Mouse (Mus musculus): Measurements from ENCODE around the gene Yy1.

Yy1 gene

DNA sequence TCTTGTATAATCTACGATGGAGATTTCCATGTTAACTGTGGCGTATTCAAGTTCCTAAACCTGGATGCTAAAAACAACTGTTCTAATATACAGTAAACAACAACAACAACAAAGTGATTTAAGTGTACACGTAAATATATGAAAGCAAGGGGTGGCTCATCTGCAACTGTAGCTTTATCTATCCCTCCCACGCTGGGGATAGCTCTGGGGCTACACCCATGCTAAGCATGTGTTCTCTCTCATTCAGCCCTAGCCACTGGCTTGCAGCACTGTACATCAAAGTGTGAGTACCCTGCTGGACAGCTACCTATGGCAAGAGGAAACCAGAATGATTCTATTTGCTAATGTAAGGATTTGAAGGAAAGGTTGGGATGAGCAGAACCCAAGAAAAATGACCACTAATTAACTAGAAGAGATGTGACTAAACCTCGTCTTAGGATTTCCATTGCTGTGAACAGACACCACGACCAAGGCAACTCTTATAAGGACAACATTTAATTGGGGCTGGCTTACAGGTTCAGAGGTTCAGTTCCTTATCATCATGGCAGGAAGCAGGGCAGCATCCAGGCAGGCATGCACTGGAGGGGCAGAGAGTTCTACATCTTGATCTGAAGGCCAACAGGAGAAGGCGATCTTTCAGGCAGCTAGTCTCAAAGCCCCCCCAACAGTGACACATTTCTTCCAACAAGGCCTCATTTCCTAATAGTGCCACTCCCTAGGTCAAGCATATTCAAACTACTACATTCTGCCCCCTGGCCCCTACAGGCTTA, 12.5 kb upstream of the Yy1 start:
- DNase-seq (ENCODE audit: low spot score): peak; percentile 66

DNA sequence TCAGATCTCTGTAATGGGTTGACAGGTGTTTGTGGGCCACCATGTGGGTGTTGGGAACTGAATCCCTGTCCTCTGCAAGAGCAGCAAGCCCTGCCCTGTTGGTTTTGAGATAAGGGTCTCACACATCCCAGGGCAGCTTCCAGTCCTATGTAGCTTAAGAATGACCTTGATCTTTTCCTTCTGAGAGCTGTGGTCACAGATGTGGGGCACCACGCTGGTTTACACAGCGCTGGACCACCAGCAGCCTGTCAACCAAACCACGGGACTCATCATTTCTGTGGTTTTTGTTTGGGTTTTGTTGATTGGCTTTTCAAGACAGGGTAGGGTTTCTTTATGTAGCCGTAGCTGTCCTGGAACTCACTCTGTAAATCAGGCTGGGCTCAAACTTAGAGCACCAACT, 7.6 kb upstream of the Yy1 start:
- DNase-seq (ENCODE audit: low spot score): no peak

DNA sequence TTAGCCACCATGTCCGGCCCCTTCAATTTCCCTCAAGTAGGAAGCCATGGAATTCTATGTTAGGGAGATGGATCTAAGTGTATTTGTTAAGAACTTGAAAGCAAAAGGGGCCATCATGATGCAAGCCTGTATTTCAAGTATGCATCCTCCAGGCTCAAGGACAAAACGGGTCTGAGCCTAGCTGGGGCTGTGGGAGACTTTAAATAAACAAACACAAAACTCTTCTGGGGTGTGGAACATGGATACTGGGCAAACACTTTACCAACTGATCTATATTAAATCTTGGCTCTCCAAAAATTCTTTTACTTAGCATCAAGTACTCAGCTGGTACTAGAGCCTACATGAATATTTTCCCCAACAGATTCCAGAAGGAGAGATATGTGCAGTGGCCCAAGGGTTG, 5.4 kb upstream of the Yy1 start:
- DNase-seq (ENCODE audit: low spot score): no peak

DNA sequence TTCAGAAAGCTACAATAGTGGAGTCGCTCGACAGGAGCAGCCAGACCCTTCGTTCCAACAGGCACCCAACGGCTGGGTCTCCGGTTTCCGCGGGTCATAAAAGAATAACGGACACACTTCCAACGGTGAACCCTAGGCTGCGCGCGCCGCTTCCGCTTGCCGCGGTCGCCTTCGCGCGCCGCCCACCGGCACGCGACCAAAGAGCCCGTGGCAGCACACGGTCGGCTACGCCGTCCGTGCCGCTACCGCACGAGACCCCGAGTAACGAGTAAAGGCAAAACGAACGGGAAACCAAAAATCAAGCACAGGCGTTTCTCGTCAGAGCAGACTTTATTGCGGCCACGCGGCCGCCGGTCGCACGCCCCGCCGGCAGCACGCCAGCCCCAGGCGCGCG, 624 bp upstream of the Yy1 start:
- peak; percentile 80 for DNase-seq (ENCODE audit: low spot score)

DNA sequence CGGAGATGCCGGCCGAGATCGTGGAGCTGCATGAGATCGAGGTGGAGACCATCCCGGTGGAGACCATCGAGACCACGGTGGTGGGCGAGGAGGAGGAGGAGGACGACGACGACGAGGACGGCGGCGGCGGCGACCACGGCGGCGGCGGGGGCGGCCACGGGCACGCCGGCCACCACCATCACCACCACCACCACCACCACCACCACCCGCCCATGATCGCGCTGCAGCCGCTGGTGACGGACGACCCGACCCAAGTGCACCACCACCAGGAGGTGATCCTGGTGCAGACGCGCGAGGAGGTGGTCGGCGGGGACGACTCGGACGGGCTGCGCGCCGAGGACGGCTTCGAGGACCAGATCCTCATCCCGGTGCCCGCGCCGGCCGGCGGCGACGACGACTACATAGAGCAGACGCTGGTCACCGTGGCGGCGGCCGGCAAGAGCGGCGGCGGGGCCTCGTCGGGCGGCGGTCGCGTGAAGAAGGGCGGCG, 724 bp downstream of the Yy1 start:
- no peak for DNase-seq (ENCODE audit: low spot score)

DNA sequence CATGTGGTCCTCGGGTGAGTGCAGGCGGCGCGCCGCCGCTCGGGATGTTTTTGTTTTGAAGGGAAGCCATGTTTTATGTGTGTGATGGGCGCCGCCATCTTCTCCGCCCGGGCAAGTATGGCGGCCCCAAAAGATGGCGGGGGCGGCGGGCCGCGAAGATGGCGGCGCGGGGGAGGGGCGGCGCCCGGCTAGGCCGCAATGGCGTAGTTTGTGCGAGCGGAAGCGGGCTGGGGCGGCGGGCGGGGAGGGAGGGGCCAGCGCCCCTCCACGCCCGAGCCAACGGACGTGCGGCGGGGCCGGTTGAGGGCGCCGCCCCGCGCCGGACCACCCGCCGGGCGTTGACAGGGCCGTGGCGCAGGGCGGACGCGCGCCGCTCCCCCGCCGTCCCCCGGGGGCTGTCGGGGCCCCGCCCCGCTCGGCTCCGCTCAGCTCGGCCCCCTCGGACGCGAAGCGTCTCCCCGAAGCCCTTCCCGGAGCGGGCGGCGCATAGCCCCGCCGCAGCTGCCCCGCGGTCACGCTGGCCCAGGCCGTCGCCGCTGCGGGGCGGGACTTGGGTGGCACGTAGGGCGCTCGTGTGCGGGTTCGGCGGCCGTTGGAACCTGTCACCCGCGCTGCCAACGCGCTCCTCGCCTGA, 1.4 kb downstream of the Yy1 start:
- peak; percentile 79 for DNase-seq (ENCODE audit: low spot score)

DNA sequence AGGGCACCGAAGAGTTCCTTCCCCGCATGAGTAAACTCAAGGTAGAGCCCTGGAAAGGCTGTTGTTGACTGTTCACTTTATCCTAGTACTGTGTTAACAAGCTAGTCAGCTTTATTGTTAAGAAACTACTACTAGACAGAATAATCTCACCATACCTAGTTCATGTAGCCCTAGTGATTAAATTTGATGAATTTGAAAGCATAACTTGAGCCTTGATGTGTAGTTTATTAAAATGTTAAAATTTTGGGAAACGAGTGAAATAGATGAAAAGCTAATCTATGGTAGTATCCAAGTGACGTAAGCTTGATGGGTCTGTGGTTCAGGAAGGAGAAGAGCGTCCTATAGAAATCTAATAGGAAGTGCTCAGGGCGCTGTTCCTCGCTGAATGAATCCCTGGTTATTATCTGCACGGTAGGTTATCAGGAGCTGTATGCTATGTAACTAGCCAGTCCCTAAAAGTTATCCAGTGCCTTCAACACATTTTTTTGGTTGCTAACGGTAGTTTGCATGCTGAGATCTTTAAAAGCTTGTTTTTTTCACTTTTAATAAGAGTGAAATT, 2.3 kb downstream of the Yy1 start:
- DNase-seq (ENCODE audit: low spot score): peak; percentile 60

DNA sequence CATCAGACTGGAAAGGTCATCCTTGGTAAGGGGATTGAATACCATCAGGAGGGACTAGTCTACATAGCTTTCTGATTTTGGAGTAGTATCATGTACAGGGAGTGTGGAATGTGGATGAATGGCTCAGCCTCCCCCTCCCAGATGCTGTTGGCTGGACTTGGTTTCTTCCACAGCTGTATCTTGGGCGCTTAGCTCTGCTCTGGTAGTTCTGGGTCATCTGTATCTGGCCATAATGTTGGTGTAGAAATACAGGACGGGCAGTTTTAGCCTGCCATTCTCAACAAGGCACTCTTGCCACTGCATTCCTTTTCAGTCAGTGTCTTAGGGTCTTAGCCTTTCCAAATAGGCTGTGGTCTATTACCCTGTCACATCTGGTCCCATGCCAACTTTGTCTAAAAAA, 8.8 kb downstream of the Yy1 start:
- DNase-seq (ENCODE audit: low spot score): no peak

DNA sequence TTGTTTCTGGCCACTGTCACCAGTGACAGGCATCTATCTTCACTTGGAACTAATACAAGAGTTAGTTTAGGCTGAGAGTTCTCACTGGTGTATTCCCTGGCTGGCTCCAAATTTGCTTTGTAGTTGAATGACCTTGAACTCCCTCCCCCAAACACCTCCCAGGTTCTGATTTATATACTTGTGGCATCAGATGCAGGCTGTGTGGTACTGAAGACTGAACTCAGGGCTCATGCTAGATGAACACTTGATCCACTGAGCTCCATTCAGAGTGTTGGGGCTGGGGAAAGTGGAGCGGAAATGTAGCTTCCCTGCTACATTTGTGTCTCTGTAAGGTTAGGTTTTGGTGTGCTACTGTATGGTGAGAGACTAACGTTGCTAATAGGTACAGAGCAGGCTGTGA, 11.6 kb downstream of the Yy1 start:
- DNase-seq (ENCODE audit: low spot score): no peak

DNA sequence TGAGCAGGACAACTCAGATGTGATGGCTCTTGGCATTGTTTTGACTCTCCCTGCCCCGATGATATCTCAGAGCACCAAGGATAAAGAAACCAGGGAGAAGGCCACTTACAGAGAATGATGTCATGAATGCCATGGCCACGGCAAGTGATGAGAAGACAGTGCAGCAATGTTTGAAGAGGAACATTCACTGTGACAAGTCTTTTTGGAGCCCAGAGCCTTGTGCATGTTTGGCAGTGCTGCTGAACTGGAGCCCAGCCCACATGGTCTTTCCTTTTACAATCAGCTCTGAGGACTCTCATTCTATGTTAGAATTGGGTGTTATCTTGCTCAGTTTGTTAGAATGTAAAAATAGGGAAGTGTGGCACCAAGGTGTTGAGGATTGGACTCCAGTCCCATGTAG, 15.7 kb downstream of the Yy1 start:
- no peak for DNase-seq (ENCODE audit: low spot score)

DNA sequence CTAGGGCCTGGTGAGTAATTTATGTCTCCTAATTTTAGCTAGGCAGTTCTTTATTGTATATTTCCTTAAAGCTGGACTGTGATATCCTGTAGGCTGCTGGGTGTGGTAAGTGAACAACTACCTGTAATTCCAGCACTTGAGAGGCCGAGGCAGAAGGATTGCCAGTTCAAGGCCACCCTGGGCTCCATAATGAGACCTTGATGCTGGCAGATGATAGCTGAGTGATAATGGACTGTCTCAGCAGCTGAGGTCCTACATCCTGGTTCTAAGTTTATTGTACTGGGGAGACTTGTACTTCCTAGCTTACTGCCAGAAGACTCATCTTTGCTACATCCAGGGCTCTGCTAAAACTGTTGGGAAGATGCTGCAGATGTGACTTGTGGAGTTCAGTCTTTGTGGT, 17.0 kb downstream of the Yy1 start:
- no peak for DNase-seq (ENCODE audit: low spot score)

DNA sequence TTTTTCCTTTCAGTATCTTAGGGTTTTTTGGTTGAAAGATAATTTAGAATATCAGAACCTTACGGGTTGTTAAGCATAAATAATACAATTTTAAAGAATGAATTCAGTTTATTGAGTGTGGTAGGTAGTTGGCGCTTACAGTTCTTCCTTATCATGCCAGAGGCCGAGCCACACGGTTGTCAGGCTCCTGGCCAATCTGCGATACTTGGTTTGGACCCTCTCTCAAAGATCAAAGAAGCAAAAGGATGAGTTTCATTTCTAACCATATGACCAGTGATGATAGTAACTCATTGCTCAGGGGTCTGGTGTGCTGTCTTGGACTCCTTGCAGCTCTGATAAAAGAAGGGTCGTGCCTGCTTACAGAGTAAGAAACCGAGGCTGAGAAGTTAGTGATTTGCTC, 17.5 kb downstream of the Yy1 start:
- no peak for DNase-seq (ENCODE audit: low spot score)

DNA sequence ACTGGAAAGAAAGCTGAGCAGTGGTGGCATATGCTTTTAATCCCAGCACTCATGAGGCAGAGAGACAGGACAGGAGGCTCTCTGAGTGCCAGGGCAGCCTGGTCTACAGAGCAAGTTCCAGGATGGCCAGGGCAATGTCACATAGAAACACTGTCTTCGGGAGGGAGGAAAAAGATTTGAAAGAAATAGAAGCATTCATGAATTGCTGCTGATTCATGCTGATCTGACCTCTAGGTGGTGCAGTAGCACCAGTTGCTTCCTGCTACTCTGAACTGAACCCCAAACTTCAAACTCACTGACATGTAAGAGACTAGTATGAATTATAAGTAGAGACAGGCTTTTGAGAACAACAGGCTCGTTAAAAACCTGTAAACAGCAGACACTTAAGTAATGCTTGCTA, 18.4 kb downstream of the Yy1 start:
- DNase-seq (ENCODE audit: low spot score): peak; percentile 45

DNA sequence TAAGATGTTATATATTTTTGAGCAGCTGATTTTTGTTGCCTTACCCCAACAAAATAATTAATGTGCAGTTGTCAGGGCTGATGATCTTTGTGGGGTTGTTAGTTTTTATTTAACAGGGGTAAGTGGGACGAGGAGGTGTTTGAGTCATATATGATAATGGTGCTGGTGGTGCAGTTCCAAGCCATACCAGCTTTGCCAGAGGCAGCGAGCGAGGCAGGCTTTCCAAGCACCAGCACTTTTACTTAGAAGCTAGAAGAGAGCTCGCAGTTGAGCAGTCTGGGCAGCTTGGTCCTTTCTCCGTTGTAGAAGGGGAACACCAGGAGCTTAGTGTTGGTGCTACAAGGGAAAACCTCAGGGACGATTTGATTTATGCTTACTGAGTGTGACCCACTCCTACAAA, 19.7 kb downstream of the Yy1 start:
- no peak for DNase-seq (ENCODE audit: low spot score)

DNA sequence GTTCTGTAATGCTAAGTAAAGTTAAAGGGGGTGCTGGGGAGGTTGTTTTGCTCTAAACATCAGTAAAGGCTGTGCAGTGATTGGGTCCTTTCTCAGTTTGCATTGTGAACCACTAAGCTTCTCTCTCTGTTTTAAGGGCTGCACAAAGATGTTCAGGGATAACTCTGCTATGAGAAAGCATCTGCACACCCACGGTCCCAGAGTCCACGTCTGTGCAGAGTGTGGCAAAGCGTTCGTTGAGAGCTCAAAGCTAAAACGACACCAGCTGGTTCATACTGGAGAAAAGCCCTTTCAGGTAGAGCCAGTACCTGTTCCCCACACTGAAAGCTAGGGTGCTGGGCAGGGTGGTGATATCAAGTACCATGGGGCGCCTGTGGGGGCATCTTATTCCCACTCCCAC, 21.7 kb downstream of the Yy1 start:
- no peak for DNase-seq (ENCODE audit: low spot score)

DNA sequence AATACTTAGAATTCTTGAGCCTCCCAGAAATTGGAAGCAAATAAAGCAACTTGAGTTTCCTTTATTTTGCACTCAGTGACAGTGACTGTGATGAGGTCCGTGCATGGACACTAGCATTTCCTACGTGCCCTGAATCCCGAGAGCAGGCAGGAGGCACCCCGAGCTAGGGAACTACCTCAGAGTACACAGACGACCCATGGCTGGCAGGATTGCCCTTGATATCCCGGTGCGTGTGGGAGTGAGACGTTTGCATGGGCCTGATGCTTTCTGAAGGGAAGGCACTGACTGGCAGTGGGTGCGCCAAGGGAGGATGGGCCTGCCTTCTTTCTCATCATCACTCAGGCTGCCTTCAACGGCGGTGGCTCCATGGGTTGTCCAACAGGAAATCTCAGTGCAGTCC, 23.8 kb downstream of the Yy1 start:
- DNase-seq (ENCODE audit: low spot score): no peak

DNA sequence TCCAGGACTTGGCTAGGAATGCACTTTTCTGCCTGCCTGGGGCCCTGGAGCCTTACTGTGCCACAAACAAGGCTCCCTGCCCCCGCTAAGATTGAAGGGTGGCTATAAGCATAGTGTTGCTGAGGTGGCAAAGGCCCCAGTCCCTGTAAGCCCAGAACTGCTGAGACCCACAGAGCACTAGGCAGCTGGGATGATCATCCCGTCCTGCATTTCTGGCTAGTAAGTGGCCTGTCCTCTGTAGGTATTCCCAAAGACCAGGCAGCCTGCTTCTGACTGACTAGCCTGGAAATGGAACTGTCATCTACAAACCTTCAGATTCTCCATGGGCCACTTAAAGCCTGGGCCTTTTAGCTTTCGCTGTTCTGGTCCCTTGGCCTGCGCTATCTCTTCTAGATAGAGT, 27.7 kb downstream of the Yy1 start:
- no peak for DNase-seq (ENCODE audit: low spot score)

DNA sequence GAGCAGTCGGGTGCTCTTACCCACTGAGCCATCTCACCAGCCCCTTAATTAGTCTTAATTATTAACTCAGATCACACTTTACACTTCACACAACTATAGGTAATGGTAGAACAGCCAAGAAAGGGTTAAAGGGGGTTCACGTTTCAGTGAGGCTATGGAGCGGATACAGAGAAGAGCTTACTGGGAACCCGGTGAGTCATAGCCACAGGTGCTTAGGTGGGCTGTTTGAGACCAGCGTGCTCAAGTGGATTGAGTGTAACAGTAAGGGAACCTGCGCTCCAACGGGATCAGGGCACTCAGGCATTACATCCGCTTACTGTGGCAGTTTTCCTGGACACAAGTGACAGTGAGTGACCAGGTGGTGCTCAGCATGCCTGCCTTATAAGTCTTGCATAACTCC, 30.3 kb downstream of the Yy1 start:
- DNase-seq (ENCODE audit: low spot score): no peak

DNA sequence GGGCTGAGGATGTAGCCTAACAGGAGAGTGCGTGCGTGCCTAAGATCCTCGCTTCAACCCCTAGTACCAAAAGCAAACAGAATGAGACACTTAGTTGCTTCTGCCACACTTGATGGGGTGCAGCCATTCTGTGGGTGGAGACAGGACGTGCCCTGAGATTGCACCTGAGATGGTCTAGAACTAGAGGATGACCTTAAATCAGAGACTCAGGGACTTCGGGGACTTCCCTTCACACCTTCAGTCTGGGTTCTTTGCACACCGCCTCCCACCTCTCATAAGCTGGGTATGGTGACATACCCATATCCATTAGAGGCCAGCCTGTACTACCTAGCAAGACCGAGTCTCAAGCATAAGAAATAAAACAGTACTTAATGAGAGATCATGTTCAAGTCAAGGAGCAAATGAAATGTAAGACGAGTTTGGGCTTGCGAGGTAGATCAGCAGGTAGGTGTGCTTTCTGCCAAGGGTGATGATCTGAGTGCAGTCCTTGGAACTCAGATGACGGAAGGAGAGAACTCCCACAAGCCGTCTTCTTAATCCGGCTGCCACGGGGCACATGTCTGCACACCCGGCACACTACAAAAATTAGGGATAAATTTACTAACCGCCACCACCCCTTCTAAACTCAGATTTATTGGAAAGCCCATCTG, 31.6 kb downstream of the Yy1 start:
- no peak for DNase-seq (ENCODE audit: low spot score)

DNA sequence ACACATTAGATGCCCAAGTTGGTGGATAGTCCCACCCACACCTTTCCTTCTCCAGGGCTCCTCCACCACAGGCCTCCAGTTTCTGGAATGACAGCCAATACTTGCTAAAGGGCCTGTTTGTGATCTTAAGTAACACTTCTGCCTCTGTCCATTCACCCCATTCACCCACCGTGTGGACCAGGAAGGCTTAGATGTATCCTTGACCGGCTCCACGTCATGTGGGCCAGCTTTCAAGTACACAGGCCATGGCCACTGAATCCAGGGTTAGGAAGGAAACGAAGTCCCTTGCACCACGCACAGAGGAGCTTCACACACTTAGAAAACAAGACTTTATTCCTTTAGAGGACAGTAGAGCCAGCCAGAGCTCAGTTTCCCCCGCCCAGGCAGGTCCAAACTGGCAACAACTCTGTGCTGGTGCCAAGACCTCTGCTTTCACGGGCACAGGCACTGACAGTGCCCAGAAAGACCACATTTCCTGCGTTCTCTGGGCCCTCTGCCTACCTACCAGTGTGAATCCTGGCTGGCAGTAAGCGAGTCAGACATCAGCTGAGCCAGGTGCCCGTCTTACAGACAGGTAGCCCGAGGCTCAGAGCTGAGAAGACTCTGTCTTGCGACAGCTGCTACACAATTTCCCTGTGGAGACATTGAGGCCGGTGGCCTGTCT, 32.9 kb downstream of the Yy1 start:
- DNase-seq (ENCODE audit: low spot score): no peak

DNA sequence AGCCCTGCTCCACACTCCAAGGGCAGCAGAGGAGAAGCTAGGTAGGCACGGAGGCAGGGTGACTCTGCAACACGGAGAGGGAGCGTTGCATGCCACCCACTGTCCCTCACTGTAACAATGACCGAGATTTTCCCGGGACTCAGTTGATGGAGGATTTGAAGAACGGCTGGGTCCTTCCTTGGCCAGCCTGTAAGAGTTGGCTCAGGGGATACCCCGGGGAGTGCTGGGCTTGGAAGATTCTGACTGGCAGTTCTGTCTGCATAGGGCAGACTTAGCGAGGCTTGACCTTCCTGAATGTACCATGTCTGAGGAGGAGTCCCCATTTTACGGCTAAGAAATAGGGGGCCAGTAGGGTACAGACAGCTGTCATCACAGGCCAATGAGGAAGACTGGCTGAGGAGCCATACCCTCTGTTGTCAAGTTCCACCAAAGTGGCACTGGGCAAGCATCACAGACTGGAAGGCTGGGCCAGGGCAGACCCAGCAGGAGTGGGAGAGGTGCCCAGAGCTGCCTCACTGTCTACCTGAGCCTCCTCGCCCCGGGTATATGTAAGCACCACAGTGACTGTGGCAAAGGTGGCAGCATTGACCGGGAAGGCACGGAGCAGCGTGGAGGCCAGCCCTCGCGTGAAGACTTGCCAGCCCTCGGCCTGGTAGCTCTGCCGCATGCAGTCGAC, 33.6 kb downstream of the Yy1 start:
- no peak for DNase-seq (ENCODE audit: low spot score)

DNA sequence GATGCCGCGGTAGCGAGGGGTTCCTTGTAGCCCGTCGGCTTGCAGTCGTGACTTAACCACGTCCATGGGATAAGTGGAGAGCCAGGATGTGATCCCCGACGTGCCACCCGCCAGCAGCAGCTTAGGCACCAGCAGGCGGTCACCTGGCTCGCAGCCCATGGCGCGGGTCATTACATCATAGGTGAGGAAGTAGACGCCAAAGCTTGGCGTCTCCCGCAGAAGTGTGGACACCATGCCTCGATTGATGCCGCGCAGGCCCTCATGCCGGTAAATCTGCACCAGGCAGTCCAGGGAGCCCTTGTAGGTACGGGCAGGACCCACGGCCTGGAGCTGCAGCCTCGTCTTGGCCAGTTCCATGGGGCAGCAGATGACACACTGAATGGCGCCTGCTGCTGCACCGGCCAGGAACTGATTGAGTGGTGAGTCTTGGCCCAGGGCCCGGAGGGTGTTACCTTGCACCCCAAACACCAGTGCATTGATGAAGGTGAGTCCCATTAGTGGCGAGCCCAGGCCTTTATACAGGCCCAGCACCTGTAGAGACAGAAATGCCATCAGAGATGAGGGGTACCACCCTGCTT, 34.3 kb downstream of the Yy1 start:
- DNase-seq (ENCODE audit: low spot score): no peak
